Mouse (Mus musculus): ENCODE results near the gene Iffo1.

DNA sequence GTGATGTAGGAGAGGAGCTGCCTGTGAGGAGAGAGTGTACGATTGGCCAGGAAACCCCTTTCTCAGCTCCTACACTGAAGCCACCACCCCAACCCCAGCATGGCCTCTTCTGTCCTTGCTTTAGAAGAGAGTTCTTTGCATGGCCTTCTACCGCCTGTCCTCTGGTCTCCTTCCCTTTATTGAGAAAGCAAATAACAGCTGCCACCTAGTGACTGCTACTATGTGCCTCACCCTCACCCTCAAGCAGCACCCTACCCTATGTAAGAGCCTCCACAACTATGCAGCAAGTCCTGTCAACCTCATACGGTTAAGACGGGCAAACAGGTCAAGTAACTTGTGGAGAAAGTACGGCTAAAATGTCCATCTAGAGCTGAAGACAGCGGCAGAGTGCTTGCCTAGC lies 25.2 kb downstream of the Iffo1 start:
- TF ChIP-seq TCF12 (IDR thresholded peaks at IDR 0.05; ENCODE audit: low read depth, low read length) (no peak), CHD1 (IDR thresholded peaks at IDR 0.05; ENCODE audit: low read depth, low read length) (no peak), CHD2 (IDR thresholded peaks at IDR 0.05; ENCODE audit: low read length) (no peak), CTCF (IDR thresholded peaks at IDR 0.05 in 2 of 3, conservative IDR thresholded peaks at IDR 0.05 in 1 of 3; ENCODE audit: control insufficient read depth in 1 of 3, insufficient read depth in 1 of 3, low read depth in 2 of 3, low read length in 3 of 3, poor library complexity in 1 of 3, severe bottlenecking in 1 of 3) (peak in 1 of 3 experiments; percentile 30; a peak in 2 of 6 replicates), MAZ (IDR thresholded peaks at IDR 0.05; ENCODE audit: low read depth, low read length) (no peak), ZKSCAN1 (IDR thresholded peaks at IDR 0.05; ENCODE audit: low read depth, low read length) (no peak), NRF1 (IDR thresholded peaks at IDR 0.05; ENCODE audit: insufficient read depth, low read depth, low read length, poor library complexity, severe bottlenecking) (no peak), USF1 (IDR thresholded peaks at IDR 0.05; ENCODE audit: low read depth, low read length) (no peak), POLR2A (IDR thresholded peaks at IDR 0.05; ENCODE audit: control insufficient read depth in 1 of 2, insufficient read depth in 1 of 2, low read depth in 1 of 2, low read length in 2 of 2, poor library complexity in 1 of 2) (no peak), MXI1 (IDR thresholded peaks at IDR 0.05; ENCODE audit: low read depth, low read length) (no peak), MAX (IDR thresholded peaks at IDR 0.05; ENCODE audit: low read length) (no peak), TAL1 (IDR thresholded peaks at IDR 0.05; ENCODE audit: low read length) (no peak), ZNF384 (IDR thresholded peaks at IDR 0.05; ENCODE audit: low read depth, low read length) (no peak)

Measured in MEL (cell line).